Mouse (Mus musculus): ENCODE results near the gene Agap3. TPM values are rescaled to one million over a fixed set of nuclear protein-coding genes. Genes with fewer than 3 reads are reported as not detected.
A peak's percentile ranks its signal among the peaks of the same experiment; 100 is the strongest.

The Agap3 gene
- polyA plus RNA-seq, 1 experiment from 2014 or later = 45.1 TPM

GRCm38 (mm10) chr5:24470600-24470999, 18.6 kb downstream of the Agap3 start:
- H3K27ac ChIP-seq (replicated peaks; ENCODE audit: low read depth, low read length) = no peak overlapping the region
- peaks cover 20% of the 10 kb centered on the region for H3K4me1 ChIP-seq (ENCODE audit: control insufficient read depth, insufficient read depth, low read length)
- H3K4me2 ChIP-seq (ENCODE audit: low read depth, low read length) = no peak overlapping the region
- peaks cover 5% of the 10 kb centered on the region; the same call in 1 of the 2 replicates for H3K27me3 ChIP-seq (ENCODE audit: control insufficient read depth, insufficient read depth, low read length)
- 11% methylated on average over 5 of the region's 5 CpGs for WGBS
- no peak overlapping the region for H3K9ac ChIP-seq (replicated peaks; ENCODE audit: low read length)
- no peaks in the 10 kb centered on the region for H3K36me3 ChIP-seq (replicated peaks; ENCODE audit: control insufficient read depth, insufficient read depth, low read depth, low read length)
- H3K9me3 ChIP-seq (replicated peaks; ENCODE audit: control insufficient read depth, low read length) = no peaks in the 10 kb centered on the region
- no peak overlapping the region for H3K4me3 ChIP-seq (ENCODE audit: low read depth, low read length)
- DNase-seq (ENCODE audit: low spot score) (peak; percentile 88), ATAC-seq (replicated peaks; ENCODE audit: insufficient number of reproducible peaks, low FRiP score, low TSS enrichment, low read depth) (no peak)

GRCm38 (mm10) chr5:24472884-24473619, 21.1 kb downstream of the Agap3 start:
- Histone ChIP-seq H3K9me3 (replicated peaks; ENCODE audit: control insufficient read depth, low read length) (no peaks in the 10 kb centered on the region), H3K27me3 (ENCODE audit: control insufficient read depth, insufficient read depth, low read length) (peaks cover 5% of the 10 kb centered on the region; the same call in 1 of the 2 replicates), H3K4me2 (ENCODE audit: low read depth, low read length) (peak overlapping the region; percentile 13; the same call in 1 of the 2 replicates), H3K4me3 (ENCODE audit: low read depth, low read length) (no peak overlapping the region), H3K9ac (replicated peaks; ENCODE audit: low read length) (peak overlapping the region; percentile 32; the same call in 1 of the 2 replicates), H3K36me3 (replicated peaks; ENCODE audit: control insufficient read depth, insufficient read depth, low read depth, low read length) (peaks cover 6% of the 10 kb centered on the region; the same call in 1 of the 2 replicates), H3K4me1 (ENCODE audit: control insufficient read depth, insufficient read depth, low read length) (peaks cover 20% of the 10 kb centered on the region), H3K27ac (replicated peaks; ENCODE audit: low read depth, low read length) (no peak overlapping the region)
- DNase-seq (ENCODE audit: low spot score) (peak; percentile 61), ATAC-seq (replicated peaks; ENCODE audit: insufficient number of reproducible peaks, low FRiP score, low TSS enrichment, low read depth) (0 out of 2 replicates have a peak, but pooled peaks have one; percentile 36)
- WGBS = 15% methylated on average over 6 of the region's 7 CpGs

GRCm38 (mm10) chr5:24474025-24474722, 22.2 kb downstream of the Agap3 start:
- DNase-seq (ENCODE audit: low spot score) (peak; percentile 62), ATAC-seq (replicated peaks; ENCODE audit: insufficient number of reproducible peaks, low FRiP score, low TSS enrichment, low read depth) (no peak; the same call in 1 of the 2 replicates)
- peaks cover 20% of the 10 kb centered on the region for H3K4me1 ChIP-seq (ENCODE audit: control insufficient read depth, insufficient read depth, low read length)
- under 1% methylated on average over 74 of the region's 77 CpGs for WGBS
- peaks cover 9% of the 10 kb centered on the region for H3K36me3 ChIP-seq (replicated peaks; ENCODE audit: control insufficient read depth, insufficient read depth, low read depth, low read length)
- H3K4me2 ChIP-seq (ENCODE audit: low read depth, low read length) = peak overlapping the region; percentile 89
- peaks cover 5% of the 10 kb centered on the region; the same call in 1 of the 2 replicates for H3K27me3 ChIP-seq (ENCODE audit: control insufficient read depth, insufficient read depth, low read length)
- peak overlapping the region; percentile 48 for H3K4me3 ChIP-seq (ENCODE audit: low read depth, low read length)
- peak overlapping the region; percentile 62 for H3K27ac ChIP-seq (replicated peaks; ENCODE audit: low read depth, low read length)
- peak overlapping the region; percentile 61 for H3K9ac ChIP-seq (replicated peaks; ENCODE audit: low read length)
- no peaks in the 10 kb centered on the region for H3K9me3 ChIP-seq (replicated peaks; ENCODE audit: control insufficient read depth, low read length)

GRCm38 (mm10) chr5:24474723-24475261, 22.8 kb downstream of the Agap3 start:
- no peak for ATAC-seq (replicated peaks; ENCODE audit: insufficient number of reproducible peaks, low FRiP score, low TSS enrichment, low read depth)
- DNase-seq (ENCODE audit: low spot score) = peak; percentile 63
- Histone ChIP-seq H3K4me3 (ENCODE audit: low read depth, low read length) (peak overlapping the region; percentile 48), H3K36me3 (replicated peaks; ENCODE audit: control insufficient read depth, insufficient read depth, low read depth, low read length) (peaks cover 9% of the 10 kb centered on the region), H3K27ac (replicated peaks; ENCODE audit: low read depth, low read length) (no peak overlapping the region; the same call in 1 of the 2 replicates), H3K9ac (replicated peaks; ENCODE audit: low read length) (peak overlapping the region; percentile 61), H3K4me1 (ENCODE audit: control insufficient read depth, insufficient read depth, low read length) (peaks cover 20% of the 10 kb centered on the region), H3K4me2 (ENCODE audit: low read depth, low read length) (peak overlapping the region; percentile 89), H3K9me3 (replicated peaks; ENCODE audit: control insufficient read depth, low read length) (no peaks in the 10 kb centered on the region), H3K27me3 (ENCODE audit: control insufficient read depth, insufficient read depth, low read length) (peaks cover 5% of the 10 kb centered on the region; the same call in 1 of the 2 replicates)
- under 1% methylated on average over 67 of the region's 67 CpGs for WGBS

- peak overlapping the region; percentile 48; the same call in 1 of the 2 replicates for H3K4me3 ChIP-seq (ENCODE audit: low read depth, low read length)
- no peak for ATAC-seq (replicated peaks; ENCODE audit: insufficient number of reproducible peaks, low FRiP score, low TSS enrichment, low read depth)
- no peak overlapping the region; the same call in 1 of the 2 replicates for H3K9ac ChIP-seq (replicated peaks; ENCODE audit: low read length)
- no peaks in the 10 kb centered on the region for H3K9me3 ChIP-seq (replicated peaks; ENCODE audit: control insufficient read depth, low read length)
- no peak overlapping the region for H3K27ac ChIP-seq (replicated peaks; ENCODE audit: low read depth, low read length)
- H3K4me2 ChIP-seq (ENCODE audit: low read depth, low read length) = peak overlapping the region; percentile 89; the same call in 1 of the 2 replicates
- H3K27me3 ChIP-seq (ENCODE audit: control insufficient read depth, insufficient read depth, low read length) = peaks cover 5% of the 10 kb centered on the region; the same call in 1 of the 2 replicates
- H3K4me1 ChIP-seq (ENCODE audit: control insufficient read depth, insufficient read depth, low read length) = peaks cover 20% of the 10 kb centered on the region
- peaks cover 9% of the 10 kb centered on the region for H3K36me3 ChIP-seq (replicated peaks; ENCODE audit: control insufficient read depth, insufficient read depth, low read depth, low read length)
- DNase-seq (ENCODE audit: low spot score) = no peak
- 64% methylated on average over 6 of the region's 6 CpGs for WGBS
Measured at GRCm38 (mm10) chr5:24475476-24476241, 23.7 kb downstream of the Agap3 start.

- DNase-seq (ENCODE audit: low spot score) (no peak), ATAC-seq (replicated peaks; ENCODE audit: insufficient number of reproducible peaks, low FRiP score, low TSS enrichment, low read depth) (no peak)
- no peak overlapping the region for H3K9ac ChIP-seq (replicated peaks; ENCODE audit: low read length)
- no peak overlapping the region for H3K4me2 ChIP-seq (ENCODE audit: low read depth, low read length)
- peaks cover 5% of the 10 kb centered on the region; the same call in 1 of the 2 replicates for H3K27me3 ChIP-seq (ENCODE audit: control insufficient read depth, insufficient read depth, low read length)
- no peak overlapping the region for H3K4me3 ChIP-seq (ENCODE audit: low read depth, low read length)
- WGBS = 89% methylated on average over 9 of the region's 9 CpGs
- H3K27ac ChIP-seq (replicated peaks; ENCODE audit: low read depth, low read length) = no peak overlapping the region
- peaks cover 9% of the 10 kb centered on the region for H3K36me3 ChIP-seq (replicated peaks; ENCODE audit: control insufficient read depth, insufficient read depth, low read depth, low read length)
- peaks cover 29% of the 10 kb centered on the region for H3K4me1 ChIP-seq (ENCODE audit: control insufficient read depth, insufficient read depth, low read length)
- H3K9me3 ChIP-seq (replicated peaks; ENCODE audit: control insufficient read depth, low read length) = no peaks in the 10 kb centered on the region
Measured at GRCm38 (mm10) chr5:24477909-24478308, 25.9 kb downstream of the Agap3 start.

GRCm38 (mm10) chr5:24481647-24482046, 29.7 kb downstream of the Agap3 start:
- Histone ChIP-seq H3K27ac (replicated peaks; ENCODE audit: low read depth, low read length) (no peak overlapping the region), H3K9me3 (replicated peaks; ENCODE audit: control insufficient read depth, low read length) (no peaks in the 10 kb centered on the region), H3K4me1 (ENCODE audit: control insufficient read depth, insufficient read depth, low read length) (peaks cover 12% of the 10 kb centered on the region), H3K9ac (replicated peaks; ENCODE audit: low read length) (no peak overlapping the region), H3K36me3 (replicated peaks; ENCODE audit: control insufficient read depth, insufficient read depth, low read depth, low read length) (peaks cover 13% of the 10 kb centered on the region), H3K4me2 (ENCODE audit: low read depth, low read length) (no peak overlapping the region), H3K4me3 (ENCODE audit: low read depth, low read length) (no peak overlapping the region), H3K27me3 (ENCODE audit: control insufficient read depth, insufficient read depth, low read length) (no peaks in the 10 kb centered on the region)
- DNase-seq (ENCODE audit: low spot score) (peak; percentile 88), ATAC-seq (replicated peaks; ENCODE audit: insufficient number of reproducible peaks, low FRiP score, low TSS enrichment, low read depth) (peak; percentile 19)
- 0% methylated on average over 3 of the region's 4 CpGs for WGBS
